Mouse (Mus musculus) MEL (cell line): ENCODE data around the gene Spi1. TPM values are rescaled to one million over a fixed set of nuclear protein-coding genes. Genes with fewer than 3 reads are reported as not detected.

Experiments used
- DNase-seq: peaks from one replicate; pipeline ENCODE4 v3.0.0; 2011; ENCODE audit warnings: low read depth, low spot score
- H3K27ac ChIP-seq: 2 replicates; pipeline ENCODE4 v1.5.1; 2012; ENCODE audit warnings: low read depth, mild to moderate bottlenecking, control low read depth, low read length, moderate library complexity; ENCODE audit not compliant: control insufficient read depth
- H3K27me3 ChIP-seq, 2 experiments: fragments of 150-350 bp in 1 of 2; sonication (generic) in 1 of 2; 2 replicates each; pipeline ENCODE4 v1.6.1; 2012; ENCODE audit warnings: low read length in 2 of 2, mild to moderate bottlenecking in 2 of 2, improper control_type of control experiment in 1 of 2, moderate library complexity in 1 of 2; ENCODE audit not compliant: insufficient read depth in 2 of 2, control insufficient read depth in 1 of 2
- H3K36me3 ChIP-seq, 2 experiments: 2 replicates each; pipeline ENCODE4 v1.6.1; 2012 to 2014; ENCODE audit warnings: low read length in 2 of 2, improper control_type of control experiment in 1 of 2, inconsistent platforms in 1 of 2, mild to moderate bottlenecking in 1 of 2; ENCODE audit not compliant: insufficient read depth in 2 of 2, control insufficient read depth in 1 of 2
- H3K4me1 ChIP-seq, 2 experiments: fragments of 150-350 bp in 1 of 2; sonication (generic) in 1 of 2; 2 replicates each; pipeline ENCODE4 v1.6.1; 2012; ENCODE audit warnings: low read length in 2 of 2, improper control_type of control experiment in 1 of 2, mild to moderate bottlenecking in 1 of 2; ENCODE audit not compliant: insufficient read depth in 2 of 2, control insufficient read depth in 1 of 2
- H3K4me3 ChIP-seq, 2 experiments: fragments of 150-350 bp in 1 of 2; sonication (generic) in 1 of 2; 2 replicates each; pipeline ENCODE4 v1.5.1; 2012; ENCODE audit warnings: low read depth in 2 of 2, low read length in 2 of 2, mild to moderate bottlenecking in 2 of 2, moderate library complexity in 2 of 2, control low read depth in 1 of 2, improper control_type of control experiment in 1 of 2; ENCODE audit not compliant: control insufficient read depth in 1 of 2, insufficient read depth in 1 of 2
- H3K79me2 ChIP-seq: 2 replicates; pipeline ENCODE4 v1.6.1; 2012; ENCODE audit warnings: mild to moderate bottlenecking, low read length, moderate library complexity; ENCODE audit not compliant: control insufficient read depth, poor library complexity, insufficient read depth
- H3K9ac ChIP-seq: 2 replicates; pipeline ENCODE4 v1.6.1; 2012; ENCODE audit warnings: low read depth, mild to moderate bottlenecking, control low read depth, low read length, moderate library complexity; ENCODE audit not compliant: control insufficient read depth, poor library complexity, severe bottlenecking
- H3K9me3 ChIP-seq: fragments of 150-350 bp; sonication (generic); replicated peaks from 2 replicates; pipeline ENCODE4 v1.6.1; 2012; ENCODE audit warnings: mild to moderate bottlenecking, low read length, improper control_type of control experiment, moderate library complexity; ENCODE audit not compliant: insufficient read depth
- BHLHE40 ChIP-seq: IDR thresholded peaks from 2 replicates; pipeline ENCODE4 v1.6.1; 2012; ENCODE audit warnings: low read depth, mild to moderate bottlenecking, inconsistent platforms, low read length, improper control_type of control experiment, borderline replicate concordance
- CHD1 ChIP-seq: IDR thresholded peaks from 2 replicates; pipeline ENCODE4 v1.6.1; 2012; ENCODE audit warnings: low read depth, mild to moderate bottlenecking, inconsistent platforms, low read length, improper control_type of control experiment
- CHD2 ChIP-seq: IDR thresholded peaks from 2 replicates; pipeline ENCODE4 v1.6.1; 2011; ENCODE audit warnings: low read length, improper control_type of control experiment
- ELF1 ChIP-seq: IDR thresholded peaks from 2 replicates; pipeline ENCODE4 v1.6.1; 2014; ENCODE audit warnings: low read depth, mild to moderate bottlenecking, inconsistent platforms, low read length, improper control_type of control experiment, moderate library complexity
- ETS1 ChIP-seq: IDR thresholded peaks from 2 replicates; pipeline ENCODE4 v1.6.1; 2012; ENCODE audit warnings: low read depth, mild to moderate bottlenecking, inconsistent platforms, low read length, improper control_type of control experiment, moderate library complexity
- GABPA ChIP-seq: IDR thresholded peaks from 2 replicates; pipeline ENCODE4 v1.6.1; 2012; ENCODE audit warnings: low read depth, mild to moderate bottlenecking, inconsistent platforms, low read length, improper control_type of control experiment, moderate library complexity
- KAT2A ChIP-seq: conservative IDR thresholded peaks from 2 replicates; pipeline ENCODE4 v1.6.1; 2012; ENCODE audit warnings: low read depth, low read length, improper control_type of control experiment, inconsistent platforms
- MAFK ChIP-seq: IDR thresholded peaks from 2 replicates; pipeline ENCODE4 v1.6.1; 2011; ENCODE audit warnings: low read depth, mild to moderate bottlenecking, low read length, improper control_type of control experiment, borderline replicate concordance
- MYB ChIP-seq: IDR thresholded peaks from 2 replicates; pipeline ENCODE4 v1.6.1; 2011; ENCODE audit warnings: mild to moderate bottlenecking, low read depth, low read length, improper control_type of control experiment
- NELFE ChIP-seq: IDR thresholded peaks from 2 replicates; pipeline ENCODE4 v1.6.1; 2011; ENCODE audit warnings: low read depth, low read length, improper control_type of control experiment
- POLR2A ChIP-seq, 2 experiments: IDR thresholded peaks; 2 replicates each; pipeline ENCODE4 v1.6.1; 2011 to 2012; ENCODE audit warnings: low read length in 2 of 2, mild to moderate bottlenecking in 2 of 2, control low read depth in 1 of 2, improper control_type of control experiment in 1 of 2, low read depth in 1 of 2, moderate library complexity in 1 of 2; ENCODE audit not compliant: control insufficient read depth in 1 of 2, insufficient read depth in 1 of 2, poor library complexity in 1 of 2
- POLR2AphosphoS2 ChIP-seq: IDR thresholded peaks from 2 replicates; pipeline ENCODE4 v1.6.1; 2011; ENCODE audit warnings: low read length, improper control_type of control experiment
- POLR2AphosphoS5 ChIP-seq: IDR thresholded peaks from 2 replicates; pipeline ENCODE4 v1.6.1; 2012; ENCODE audit warnings: low read depth, borderline replicate concordance, mild to moderate bottlenecking, inconsistent platforms, low read length, moderate library complexity, mixed read lengths
- RAD21 ChIP-seq: IDR thresholded peaks from 2 replicates; pipeline ENCODE4 v1.6.1; 2011; ENCODE audit warnings: mild to moderate bottlenecking, low read depth, low read length, improper control_type of control experiment
- RCOR1 ChIP-seq: IDR thresholded peaks from 2 replicates; pipeline ENCODE4 v1.6.1; 2012; ENCODE audit warnings: low read depth, mild to moderate bottlenecking, inconsistent platforms, low read length, improper control_type of control experiment
- SIN3A ChIP-seq: IDR thresholded peaks from 2 replicates; pipeline ENCODE4 v1.6.1; 2012; ENCODE audit warnings: low read length, improper control_type of control experiment, inconsistent platforms
- SMC3 ChIP-seq: IDR thresholded peaks from 2 replicates; pipeline ENCODE4 v1.6.1; 2011; ENCODE audit warnings: low read depth, low read length, improper control_type of control experiment
- TBP ChIP-seq: IDR thresholded peaks from 2 replicates; pipeline ENCODE4 v1.8.0; 2011; ENCODE audit warnings: low read depth, low read length, improper control_type of control experiment
- UBTF ChIP-seq: IDR thresholded peaks from 2 replicates; pipeline ENCODE4 v1.6.1; 2012; ENCODE audit warnings: low read depth, mild to moderate bottlenecking, inconsistent platforms, low read length, improper control_type of control experiment, moderate library complexity, borderline replicate concordance; ENCODE audit not compliant: insufficient read depth
- USF1 ChIP-seq: IDR thresholded peaks from 2 replicates; pipeline ENCODE4 v1.6.1; 2014; ENCODE audit warnings: low read depth, mild to moderate bottlenecking, inconsistent platforms, low read length, improper control_type of control experiment, moderate library complexity
- USF2 ChIP-seq, 2 experiments: IDR thresholded peaks; 2 replicates each; pipeline ENCODE4 v1.6.1; 2011 to 2012; ENCODE audit warnings: improper control_type of control experiment in 2 of 2, low read length in 2 of 2, borderline replicate concordance in 1 of 2, inconsistent platforms in 1 of 2, low read depth in 1 of 2, mild to moderate bottlenecking in 1 of 2; ENCODE audit not compliant: insufficient read depth in 1 of 2
- ZC3H11A ChIP-seq: IDR thresholded peaks from 2 replicates; pipeline ENCODE4 v1.6.1; 2012; ENCODE audit warnings: low read depth, mild to moderate bottlenecking, inconsistent platforms, low read length, improper control_type of control experiment
- ZKSCAN1 ChIP-seq: IDR thresholded peaks from 2 replicates; pipeline ENCODE4 v1.6.1; 2012; ENCODE audit warnings: low read depth, mild to moderate bottlenecking, inconsistent platforms, low read length, improper control_type of control experiment, moderate library complexity
- ZMIZ1 ChIP-seq: IDR thresholded peaks from 2 replicates; pipeline ENCODE4 v1.6.1; 2012; ENCODE audit warnings: low read depth, mild to moderate bottlenecking, inconsistent platforms, low read length, improper control_type of control experiment, moderate library complexity
- polyA plus RNA-seq, 2 experiments: library from polyadenylated mRNA; stranded (reverse) in 1 of 2; unstranded in 1 of 2; fragments of >175 nt in 1 of 2; fragments of >200 nt in 1 of 2; gene quantifications; 2 replicates each; pipeline versions ENCODE4 v1.2.1 to v1.2.4; 2012; ENCODE audit warnings: low replicate concordance in 2 of 2, low read depth in 1 of 2; ENCODE audit not compliant: insufficient read length in 2 of 2, insufficient read depth in 1 of 2, missing spikeins in 1 of 2
- total RNA-seq: library from RNA; depleted of rRNA; stranded (reverse); fragments of 300-350 nt; gene quantifications from 2 replicates; pipeline ENCODE4 v1.2.3, GENCODE M21; 2012

Spi1 gene
- total and polyA plus RNA-seq, 3 experiments, result 95.9 to 142 (median 129) TPM

DNA sequence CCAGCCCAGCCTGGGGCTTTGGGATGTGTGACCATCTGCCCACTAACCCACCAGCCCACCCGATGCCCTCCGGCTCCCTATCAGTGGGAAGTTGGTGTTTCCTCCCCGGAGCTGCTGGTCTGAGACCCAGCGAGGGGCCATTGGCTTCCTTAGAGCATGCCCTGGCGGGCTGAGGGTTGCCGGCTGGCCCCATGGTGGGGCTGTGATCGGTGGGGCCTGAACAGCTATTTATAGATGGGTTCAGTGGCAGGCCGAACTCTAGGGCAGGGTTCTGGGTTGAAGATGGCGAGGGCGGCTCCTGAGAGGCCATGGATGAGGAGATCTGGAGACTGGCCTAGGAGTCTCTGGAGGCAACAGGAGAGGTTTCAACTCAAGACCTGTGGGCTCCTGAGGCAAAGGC is 14.8 kb downstream of the Spi1 start:
- peaks cover 11 to 27% of the 10 kb centered on the region in 2 experiments for H3K4me1 ChIP-seq
- DNase-seq, result no peak
- H3K4me3 ChIP-seq, result peak overlapping the region; percentile 69 to 83
- peaks cover 6 to 22% of the 10 kb centered on the region in 2 experiments; a peak in 3 of 4 replicates for H3K36me3 ChIP-seq
- H3K9me3 ChIP-seq, result no peaks in the 10 kb centered on the region
- peak overlapping the region; percentile 85 for H3K27ac ChIP-seq
- peak overlapping the region; percentile 91 for H3K9ac ChIP-seq
- H3K79me2 ChIP-seq, result peaks cover 43% of the 10 kb centered on the region
- no peaks in the 10 kb centered on the region for H3K27me3 ChIP-seq
- no peak for TF ChIP-seq UBTF
- no peak for TF ChIP-seq ZMIZ1
- no peak for TF ChIP-seq ETS1
- TF ChIP-seq RAD21, result no peak
- TF ChIP-seq USF2 (IDR thresholded peaks at IDR 0.05; ENCODE audit: borderline replicate concordance in 1 of 2, insufficient read depth in 1 of 2, low read depth in 1 of 2, low read length in 2 of 2), result no peak
- no peak for TF ChIP-seq KAT2A
- no peak for TF ChIP-seq BHLHE40
- TF ChIP-seq POLR2A (IDR thresholded peaks at IDR 0.05; ENCODE audit: control insufficient read depth in 1 of 2, insufficient read depth in 1 of 2, low read depth in 1 of 2, low read length in 2 of 2, poor library complexity in 1 of 2), result no peak
- TF ChIP-seq GABPA, result no peak
- TF ChIP-seq POLR2AphosphoS5, result no peak
- TF ChIP-seq ZKSCAN1, result no peak
- no peak for TF ChIP-seq SMC3
- TF ChIP-seq ZC3H11A, result no peak
- no peak for TF ChIP-seq MAFK
- TF ChIP-seq MYB, result no peak
- TF ChIP-seq POLR2AphosphoS2, result no peak
- TF ChIP-seq CHD1, result no peak

DNA sequence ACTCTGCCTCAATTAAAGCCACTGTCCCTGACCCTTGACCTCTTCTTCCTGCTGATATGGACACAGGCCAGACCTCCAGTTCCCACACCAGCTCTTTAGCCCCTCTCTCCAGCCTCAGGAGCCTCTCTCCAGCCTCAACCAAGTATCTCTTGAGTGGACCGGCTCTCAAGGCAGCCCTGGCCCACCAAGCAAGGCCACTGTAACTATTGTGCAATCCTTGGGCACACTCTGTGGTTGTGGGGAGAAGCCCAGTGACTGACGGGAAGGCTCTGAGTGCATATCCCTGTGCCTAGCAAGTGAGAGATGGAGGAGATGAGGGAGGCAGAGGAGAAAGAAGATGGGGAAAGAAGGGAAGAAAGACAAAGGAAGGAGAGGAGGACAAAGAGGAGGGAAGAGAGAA is 16.0 kb downstream of the Spi1 start:
- peaks cover 47% of the 10 kb centered on the region for H3K79me2 ChIP-seq
- peaks cover 11 to 30% of the 10 kb centered on the region in 2 experiments for H3K4me1 ChIP-seq
- peak overlapping the region; percentile 85 for H3K27ac ChIP-seq
- H3K9me3 ChIP-seq, result no peaks in the 10 kb centered on the region
- H3K9ac ChIP-seq, result peak overlapping the region; percentile 91
- peak overlapping the region; percentile 69 to 83 for H3K4me3 ChIP-seq
- TF ChIP-seq SIN3A (no peak), TBP (no peak), POLR2A (IDR thresholded peaks at IDR 0.05; ENCODE audit: control insufficient read depth in 1 of 2, insufficient read depth in 1 of 2, low read depth in 1 of 2, low read length in 2 of 2, poor library complexity in 1 of 2) (no peak), ELF1 (no peak), GABPA (no peak), CHD2 (no peak), ZKSCAN1 (no peak), USF1 (no peak), RCOR1 (no peak), SMC3 (no peak), NELFE (no peak)
- no peak for DNase-seq
- H3K36me3 ChIP-seq, result peaks cover 6 to 26% of the 10 kb centered on the region in 2 experiments; a peak in 3 of 4 replicates
- H3K27me3 ChIP-seq, result no peaks in the 10 kb centered on the region
